Mouse (Mus musculus) T-cell, adult 2 months (primary cell): Measurements from ENCODE around the gene Dock11.
A peak's percentile ranks its signal among the peaks of the same experiment; 100 is the strongest.

Experiments
- DNase-seq: peaks from one replicate; pipeline ENCODE4 v3.0.0; 2022; ENCODE audit warnings: low spot score

The Dock11 gene

DNA sequence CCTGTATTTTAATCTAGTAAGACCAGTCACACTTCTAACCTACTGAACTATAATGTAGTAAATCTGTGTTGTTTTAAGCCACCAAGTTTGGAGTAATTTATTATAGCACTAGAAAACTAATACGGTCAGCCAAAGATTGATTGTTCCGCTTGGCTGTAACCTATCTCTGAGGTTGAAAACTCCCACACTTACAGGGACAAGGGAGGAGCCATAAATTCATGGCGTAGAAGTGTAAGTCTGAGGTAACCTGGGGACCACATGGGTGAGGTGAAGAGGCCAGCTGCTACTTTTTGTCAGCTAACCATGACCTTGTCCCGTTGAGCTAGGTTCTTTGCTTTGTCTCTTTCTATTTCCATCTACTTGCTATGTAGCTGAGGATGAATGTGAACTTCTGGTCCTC lies 61.5 kb downstream of the Dock11 start:
- DNase-seq = no peak

DNA sequence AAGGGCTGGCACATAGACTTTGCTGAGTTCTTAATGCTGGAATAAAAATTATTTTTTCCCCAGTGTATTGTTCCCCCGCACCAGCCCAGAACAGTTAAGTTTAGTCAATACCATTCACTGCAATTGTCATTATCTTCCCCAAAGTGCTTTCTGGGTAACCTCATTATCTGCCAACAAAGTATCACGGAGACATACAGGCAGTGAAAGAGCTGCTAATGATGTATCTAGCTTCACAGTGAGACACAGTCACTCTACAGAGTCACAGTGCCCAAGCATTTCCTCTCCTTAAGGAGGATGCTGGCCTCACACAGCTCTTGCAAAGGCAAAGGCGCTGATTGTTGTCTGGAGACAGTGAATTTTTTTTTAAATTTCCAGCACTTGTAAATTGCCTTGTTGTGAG lies 63.3 kb downstream of the Dock11 start:
- DNase-seq = no peak

DNA sequence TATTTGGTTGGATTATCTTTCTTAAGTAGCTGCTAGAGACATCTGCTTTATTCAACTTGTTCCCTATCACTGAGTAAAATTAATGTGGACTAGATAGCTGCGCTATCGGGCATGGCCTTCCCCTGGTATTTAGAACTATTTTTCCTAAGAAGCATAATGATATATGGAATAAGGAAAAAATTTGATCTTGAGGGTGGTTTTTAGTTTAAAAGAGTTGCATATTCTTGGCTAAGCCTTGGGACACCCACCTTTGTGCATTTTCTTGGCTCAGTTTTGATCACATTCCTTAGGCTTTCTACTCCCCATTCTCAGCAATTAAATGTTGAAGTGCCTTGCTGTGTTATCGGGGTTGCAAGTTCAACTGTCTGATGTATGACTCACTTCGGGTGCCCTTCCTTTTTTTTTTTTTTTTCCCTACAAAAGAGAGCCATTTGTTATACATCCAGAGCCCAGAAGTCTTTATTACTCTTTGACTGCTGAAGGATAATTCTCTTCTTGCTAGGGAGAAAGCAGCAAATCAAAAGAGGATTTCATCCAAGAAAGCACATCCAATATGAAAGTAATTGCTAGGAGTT lies 64.0 kb downstream of the Dock11 start:
- no peak for DNase-seq

- DNase-seq = no peak
These were observed 67.6 kb downstream of the Dock11 start for GRCm38 (mm10) chrX:35956236-35956635.

- DNase-seq = no peak
These were observed 74.5 kb downstream of the Dock11 start for GRCm38 (mm10) chrX:35963087-35963486.

GRCm38 (mm10) chrX:35969276-35969675 lies 80.6 kb downstream of the Dock11 start:
- no peak for DNase-seq

DNA sequence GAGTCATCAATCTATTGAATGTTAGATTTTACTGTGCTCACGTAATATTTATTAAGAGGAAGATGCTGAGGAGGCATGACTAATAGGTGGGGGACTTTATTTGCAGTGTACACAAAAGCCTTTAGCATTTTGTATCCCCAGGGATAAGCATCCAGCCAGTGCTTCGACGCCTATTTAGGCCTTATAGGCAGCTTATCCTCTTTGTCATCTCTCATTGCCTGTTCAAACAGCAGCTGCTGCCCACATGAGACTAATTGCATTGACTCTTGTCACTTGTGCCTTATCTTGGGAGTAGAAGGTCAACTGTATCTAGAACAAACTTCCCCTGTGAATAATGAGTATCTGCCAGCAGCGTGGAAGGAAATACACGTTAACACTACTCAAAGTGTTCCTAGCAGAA lies 88.0 kb downstream of the Dock11 start:
- no peak for DNase-seq

DNA sequence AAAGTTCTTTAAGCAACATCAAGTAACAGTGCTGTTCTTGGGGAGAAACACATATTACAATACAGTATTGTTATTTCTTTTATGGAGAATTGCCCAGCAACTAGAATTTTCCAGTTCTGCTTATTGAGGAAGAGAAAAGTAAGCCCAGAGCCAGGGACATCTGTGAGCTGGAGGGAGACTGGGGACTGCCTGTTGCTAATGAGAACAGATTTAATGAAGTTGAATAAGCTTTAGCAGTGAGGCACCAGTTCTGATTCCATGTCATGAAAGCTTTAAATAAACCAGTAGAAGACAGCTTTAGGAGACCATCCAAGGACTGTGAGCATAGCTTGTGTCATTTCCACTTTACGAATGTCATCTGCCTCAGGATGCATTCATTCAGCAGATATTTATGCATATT lies 99.3 kb downstream of the Dock11 start:
- DNase-seq = no peak

DNA sequence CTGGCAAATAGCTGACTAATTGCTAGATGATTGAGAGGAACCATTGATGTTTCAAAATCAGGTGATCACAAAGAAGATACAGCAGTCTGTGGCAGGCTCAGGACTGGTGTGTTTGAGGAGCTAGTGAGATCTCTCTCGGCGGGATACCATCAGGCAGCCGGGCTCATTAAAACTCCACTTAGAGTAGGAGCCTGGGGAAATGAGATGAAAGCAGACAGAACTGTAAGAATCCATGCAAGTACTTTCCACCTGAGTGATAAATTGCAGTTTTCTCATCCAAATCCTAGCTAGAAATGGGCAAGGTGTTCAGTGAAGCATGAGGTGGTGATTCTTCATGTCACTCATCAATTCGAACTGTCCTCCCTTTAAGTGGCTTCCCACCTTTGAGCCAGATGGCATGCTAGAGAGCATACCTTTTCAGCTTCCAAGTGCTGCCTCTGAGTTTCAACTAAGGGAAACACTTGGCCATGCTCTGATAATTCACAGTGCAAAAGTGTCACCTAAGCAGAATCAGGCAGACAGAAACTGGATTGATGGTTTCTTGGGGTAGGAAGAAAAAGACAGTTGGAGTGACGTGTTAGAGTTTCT lies 102.0 kb downstream of the Dock11 start:
- DNase-seq = no peak

GRCm38 (mm10) chrX:35994226-35994625 lies 105.6 kb downstream of the Dock11 start:
- DNase-seq = no peak

- DNase-seq = peak; percentile 19
These were observed 108.4 kb downstream of the Dock11 start for GRCm38 (mm10) chrX:35997004-35997403.

- no peak for DNase-seq
These were observed 109.3 kb downstream of the Dock11 start for GRCm38 (mm10) chrX:35997793-35998419.

DNA sequence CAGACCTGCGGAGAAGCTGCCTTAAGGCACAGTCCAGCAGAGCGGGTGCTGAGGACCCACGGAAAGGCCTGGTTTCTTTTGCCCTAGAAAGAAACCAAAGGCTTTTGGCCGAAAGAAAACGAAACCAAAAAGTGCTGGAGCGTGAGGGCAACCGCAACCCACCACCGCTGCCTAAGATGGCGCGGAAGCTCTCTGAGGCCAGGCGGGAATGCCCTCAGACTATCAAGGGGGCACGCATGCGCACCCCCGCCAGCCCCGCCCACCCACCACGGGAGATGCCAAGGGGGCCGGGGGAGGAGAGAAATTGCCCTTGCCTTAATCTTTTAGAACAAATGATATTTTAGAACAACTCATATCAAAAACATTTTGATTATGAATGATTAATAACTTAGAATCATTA lies 137.0 kb downstream of the Dock11 start:
- DNase-seq = no peak

DNA sequence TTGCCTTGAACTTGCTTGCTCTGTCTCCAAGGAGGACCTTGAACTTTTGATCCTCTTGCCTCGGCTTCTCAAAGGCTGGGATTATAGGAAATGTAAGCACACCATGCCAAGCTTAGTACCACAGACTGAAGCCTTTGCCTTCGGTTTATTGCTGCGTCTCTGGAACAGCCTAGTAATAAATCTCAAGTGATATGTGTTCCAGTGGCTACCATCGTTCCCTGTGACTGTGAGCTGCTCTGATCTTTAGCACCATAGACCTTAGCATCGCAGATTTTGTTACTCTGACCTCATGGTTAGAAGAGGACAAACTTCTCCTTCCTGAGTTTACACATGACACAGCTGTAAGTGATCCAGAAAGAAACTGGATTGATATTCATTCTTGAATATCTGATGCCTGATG lies 142.5 kb downstream of the Dock11 start:
- DNase-seq = no peak

DNA sequence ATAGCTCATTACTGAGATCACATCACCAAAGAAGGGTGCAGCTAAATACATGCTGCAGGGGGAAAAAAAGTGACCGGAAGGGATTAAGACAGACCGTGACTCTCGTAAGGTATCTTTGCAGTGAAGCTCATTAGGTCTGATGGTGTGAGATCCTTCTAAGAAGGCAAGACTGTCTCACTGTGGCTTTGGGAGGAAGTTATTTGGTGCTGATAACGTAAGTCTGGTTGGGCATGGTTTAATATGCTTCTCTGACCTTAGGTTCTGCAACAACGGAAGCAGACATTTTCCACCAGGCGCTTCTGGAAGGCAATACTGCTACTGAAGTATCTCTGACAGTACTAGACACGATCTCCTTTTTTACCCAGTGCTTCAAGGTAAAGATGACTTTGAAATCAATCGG lies 145.4 kb downstream of the Dock11 start:
- DNase-seq = no peak

GRCm38 (mm10) chrX:36045731-36046130 lies 157.1 kb downstream of the Dock11 start:
- DNase-seq = no peak

DNA sequence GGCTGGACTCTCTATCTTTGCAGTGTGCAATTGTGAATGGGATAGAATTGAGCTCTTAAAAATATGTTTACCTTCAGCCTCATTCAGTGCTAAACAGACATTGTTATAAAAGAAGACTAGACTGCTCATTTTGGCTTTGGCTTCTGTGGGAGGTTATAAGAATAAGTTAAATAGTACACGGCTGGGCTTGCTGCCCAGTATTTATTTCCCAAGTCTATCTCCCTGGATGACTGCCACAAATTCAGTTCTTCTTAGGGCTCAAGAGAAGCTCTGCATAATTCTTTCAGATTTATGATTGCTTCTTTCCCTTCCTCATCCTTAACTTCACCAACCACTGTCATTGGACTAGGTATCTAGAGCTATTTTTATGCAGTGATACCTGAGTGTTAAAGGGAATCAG lies 158.8 kb downstream of the Dock11 start:
- no peak for DNase-seq

GRCm38 (mm10) chrX:36050312-36050711 lies 161.7 kb downstream of the Dock11 start:
- DNase-seq = no peak

DNA sequence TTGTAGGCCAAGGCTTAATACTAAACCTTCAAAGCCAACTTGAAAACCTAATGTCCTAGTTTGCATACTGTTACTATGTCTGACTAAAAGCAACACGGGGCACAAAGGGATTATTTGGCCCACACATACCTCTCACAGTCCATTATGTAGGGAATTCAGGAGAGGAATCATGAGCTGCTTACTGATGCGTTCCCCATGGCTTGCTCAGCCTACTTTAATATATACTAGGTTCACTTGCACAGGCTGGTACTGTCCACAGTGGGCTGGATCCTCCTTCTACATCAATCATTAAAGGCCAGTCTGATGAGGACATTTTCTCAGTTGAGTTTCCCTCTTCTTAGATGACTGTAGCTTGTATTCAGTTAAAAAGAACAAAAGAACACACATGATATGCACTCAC lies 185.4 kb downstream of the Dock11 start:
- DNase-seq = no peak

- no peak for DNase-seq
These were observed 188.5 kb downstream of the Dock11 start for GRCm38 (mm10) chrX:36077164-36077563.

DNA sequence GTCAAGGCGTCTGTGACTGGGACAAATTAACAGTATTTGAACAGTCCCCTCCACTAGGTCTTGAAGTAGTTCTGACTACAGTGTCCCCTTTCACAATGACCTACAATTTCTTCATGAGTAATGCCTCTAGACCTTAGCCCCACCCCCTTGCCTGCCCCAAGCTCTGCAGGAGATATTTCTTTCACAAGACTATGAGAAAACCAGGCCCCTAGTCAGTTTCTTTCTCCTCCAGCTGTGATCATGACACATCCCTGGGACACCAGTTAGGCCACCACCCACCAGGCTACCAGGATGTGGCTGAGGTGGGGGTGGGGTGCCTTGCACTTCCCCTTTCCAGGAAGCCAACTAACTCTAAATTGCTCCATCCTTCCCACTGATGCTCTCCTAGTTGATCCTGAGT lies 194.3 kb downstream of the Dock11 start:
- peak; percentile 0 for DNase-seq

- no peak for DNase-seq
These were observed 200.0 kb downstream of the Dock11 start for GRCm38 (mm10) chrX:36088464-36089256.

DNA sequence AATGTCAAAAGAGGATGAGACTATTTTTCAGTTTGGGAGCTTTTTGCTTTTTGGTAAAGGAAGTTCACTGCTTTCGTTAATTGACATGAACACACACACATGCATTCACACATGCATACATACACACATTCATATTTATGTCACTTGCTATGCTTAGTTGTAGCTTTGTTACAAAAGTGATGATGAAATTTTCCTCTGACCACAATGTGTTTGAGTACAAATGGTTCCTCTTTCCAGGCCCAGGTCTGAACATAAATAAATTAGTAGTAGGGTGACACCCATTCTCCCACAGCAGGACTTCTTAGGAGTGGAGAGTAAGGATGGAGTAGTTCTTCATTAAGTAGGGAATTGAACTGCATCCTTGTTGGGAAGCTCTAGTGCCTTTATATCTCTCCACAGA lies 212.3 kb downstream of the Dock11 start:
- DNase-seq = no peak
